Mouse (Mus musculus) stomach, embryonic 16.5 days (tissue): ENCODE measurements around the gene Gstm3. TPM values are rescaled to one million over a fixed set of nuclear protein-coding genes. Genes with fewer than 3 reads are reported as not detected.
A peak's percentile ranks its signal among the peaks of the same experiment; 100 is the strongest.
"Not testable (repeated sequence)": the region's sequence is repeated elsewhere in the genome, so short reads cannot be mapped to it uniquely, and the experiment has no call there.

Experiments
- ATAC-seq: fragments of 200-750 bp; cut with Nextera tagmentation; 2 replicates; pipeline ENCODE4 v1.8.0; 2017; ENCODE audit warnings: moderate number of reproducible peaks, moderate TSS enrichment; ENCODE audit not compliant: insufficient read depth, low FRiP score
- H3K27ac ChIP-seq: fragments of 300-500 bp; sonication (generic); 2 replicates; pipeline ENCODE4 v1.5.1; 2014; ENCODE audit warnings: low read length
- H3K27me3 ChIP-seq: fragments of 300-500 bp; sonication (generic); 2 replicates; pipeline ENCODE4 v1.6.1; 2014; ENCODE audit warnings: low read length, control low read depth, mixed read lengths; ENCODE audit not compliant: control insufficient read depth, insufficient read depth
- H3K36me3 ChIP-seq: fragments of 300-500 bp; sonication (generic); 2 replicates; pipeline ENCODE4 v1.6.1; 2014; ENCODE audit warnings: low read length; ENCODE audit not compliant: control insufficient read depth, insufficient read depth
- H3K4me1 ChIP-seq: fragments of 300-500 bp; sonication (generic); 2 replicates; pipeline ENCODE4 v1.6.1; 2014; ENCODE audit warnings: low read length, control low read depth, mixed read lengths; ENCODE audit not compliant: control insufficient read depth, insufficient read depth
- H3K4me2 ChIP-seq: fragments of 300-500 bp; sonication (generic); 2 replicates; pipeline ENCODE4 v1.6.1; 2014; ENCODE audit warnings: low read depth, low read length, mixed read lengths
- H3K4me3 ChIP-seq: fragments of 300-500 bp; sonication (generic); replicated peaks from 2 replicates; pipeline ENCODE4 v1.5.1; 2014; ENCODE audit warnings: mild to moderate bottlenecking, low read length
- H3K9ac ChIP-seq: fragments of 300-500 bp; sonication (generic); 2 replicates; pipeline ENCODE4 v1.6.1; 2014; ENCODE audit warnings: low read length
- H3K9me3 ChIP-seq: fragments of 300-500 bp; sonication (generic); replicated peaks from 2 replicates; pipeline ENCODE4 v1.6.1; 2016; ENCODE audit warnings: low read length, control low read depth; ENCODE audit not compliant: control insufficient read depth
- WGBS: fragments of 180-500 bp; shearing (Covaris S2); extraction: QIAGEN DNeasy Blood & Tissue Kit; methylation state at CpG from one replicate; pipeline ENCODE4 v1.1.7; 2014; 5-methylcytosine and 5-hydroxymethylcytosine counted together
- polyA plus RNA-seq: library from polyadenylated mRNA; unstranded; fragments of >200 nt; fragmentation: Nextera tagmentation; extraction: Ambion mirVana; gene quantifications from 2 replicates; pipeline ENCODE4 v1.2.1, GENCODE M21; 2015

Gene Gstm3
- polyA plus RNA-seq, 1 experiment from 2014 or later, result 63.5 TPM

DNA sequence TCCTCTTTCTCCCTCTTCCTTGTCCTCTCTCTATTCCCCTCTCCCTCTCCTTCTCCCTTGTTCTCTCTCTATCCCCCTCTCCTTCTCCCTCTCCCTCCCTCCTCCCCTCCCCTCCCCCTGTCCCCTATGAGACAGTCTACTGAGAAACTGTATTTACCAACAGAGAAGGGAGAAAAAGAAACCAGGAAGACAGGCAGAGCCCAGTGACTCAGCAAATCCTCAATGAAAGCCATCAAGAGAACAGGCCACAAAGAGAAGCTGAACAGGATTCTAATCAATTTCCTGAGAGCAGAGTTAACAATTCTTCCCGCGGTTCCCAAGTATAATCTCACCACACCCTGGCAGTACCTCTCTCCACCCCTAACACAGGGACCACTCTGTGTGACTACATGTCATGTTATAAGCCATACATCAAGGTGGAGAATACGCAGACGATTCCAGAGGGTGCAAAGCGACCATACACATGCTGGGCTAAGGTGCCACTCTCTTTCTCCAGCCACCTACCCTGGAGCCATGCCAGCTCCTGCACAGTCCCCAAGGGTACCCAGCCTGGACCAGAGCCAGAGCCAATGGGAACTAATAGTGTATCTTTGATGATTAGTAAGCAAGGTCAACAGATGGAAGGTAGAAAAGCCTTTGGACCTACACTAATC is 4.3 kb downstream of the Gstm3 start:
- 38% methylated on average over 5 of the region's 5 CpGs for WGBS
- ATAC-seq, result peak; percentile 70

DNA sequence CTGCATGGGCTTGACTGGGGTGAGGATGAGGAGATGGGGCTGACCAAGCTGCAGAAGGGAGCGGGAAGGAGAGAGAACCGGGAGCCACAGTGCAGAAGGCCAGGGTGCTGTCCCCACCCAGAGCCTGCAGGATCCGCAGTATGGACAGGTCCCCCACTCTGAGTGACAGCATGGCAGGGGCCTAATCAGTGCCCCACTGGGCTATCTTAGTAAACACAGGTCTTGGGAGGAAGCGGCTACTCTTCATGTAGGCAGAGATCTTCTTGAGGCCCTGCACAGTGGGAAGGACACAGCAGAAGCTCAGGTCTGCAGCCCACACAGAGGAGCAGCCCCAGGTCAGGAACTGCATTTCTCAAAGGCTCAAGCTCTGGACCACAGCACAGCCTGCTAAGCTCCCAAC is 5.1 kb downstream of the Gstm3 start:
- ATAC-seq, result no peak
- peak overlapping the region; percentile 85 for H3K27ac ChIP-seq
- WGBS, result 77% methylated on average over 4 of the region's 4 CpGs
- no peaks in the 10 kb centered on the region for H3K27me3 ChIP-seq
- no peak overlapping the region for H3K4me3 ChIP-seq
- no peaks in the 10 kb centered on the region; the same call in 1 of the 2 replicates for H3K4me1 ChIP-seq
- no peaks in the 10 kb centered on the region for H3K36me3 ChIP-seq
- no peaks in the 10 kb centered on the region for H3K9me3 ChIP-seq
- H3K4me2 ChIP-seq, result no peak overlapping the region
- H3K9ac ChIP-seq, result no peak overlapping the region

More for the DNA sequence above, 4.3 kb downstream of the Gstm3 start:
- Histone ChIP-seq H3K27ac (peak overlapping the region; percentile 85), H3K4me1 (no peaks in the 10 kb centered on the region; the same call in 1 of the 2 replicates), H3K4me3 (no peak overlapping the region), H3K4me2 (no peak overlapping the region), H3K9ac (no peak overlapping the region), H3K27me3 (no peaks in the 10 kb centered on the region), H3K36me3 (no peaks in the 10 kb centered on the region), H3K9me3 (no peaks in the 10 kb centered on the region)

DNA sequence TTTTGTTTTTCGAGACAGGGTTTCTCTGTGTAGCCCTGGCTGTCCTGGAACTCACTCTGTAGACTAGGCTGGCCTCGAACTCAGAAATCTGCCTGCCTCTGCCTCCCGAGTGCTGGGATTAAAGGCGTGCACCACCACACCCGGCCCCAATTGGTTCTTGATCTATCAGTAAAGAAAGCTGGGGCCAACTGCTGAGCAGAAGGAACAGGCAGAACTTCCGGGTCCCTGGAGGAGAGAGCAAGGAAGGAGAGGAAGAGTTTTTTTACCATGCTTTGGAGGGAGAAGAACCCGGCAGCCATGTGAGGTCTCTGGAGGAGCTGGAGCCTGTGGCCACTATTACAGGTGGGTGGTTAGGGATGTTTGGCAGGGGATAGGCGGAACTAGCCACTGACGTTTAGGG is 13.8 kb downstream of the Gstm3 start:
- not testable (repeated sequence) for H3K4me1 ChIP-seq, H3K9ac ChIP-seq, H3K9me3 ChIP-seq, H3K36me3 ChIP-seq, H3K4me2 ChIP-seq, H3K4me3 ChIP-seq, ATAC-seq, H3K27ac ChIP-seq, H3K27me3 ChIP-seq
- 81% methylated on average over 9 of the region's 9 CpGs for WGBS

DNA sequence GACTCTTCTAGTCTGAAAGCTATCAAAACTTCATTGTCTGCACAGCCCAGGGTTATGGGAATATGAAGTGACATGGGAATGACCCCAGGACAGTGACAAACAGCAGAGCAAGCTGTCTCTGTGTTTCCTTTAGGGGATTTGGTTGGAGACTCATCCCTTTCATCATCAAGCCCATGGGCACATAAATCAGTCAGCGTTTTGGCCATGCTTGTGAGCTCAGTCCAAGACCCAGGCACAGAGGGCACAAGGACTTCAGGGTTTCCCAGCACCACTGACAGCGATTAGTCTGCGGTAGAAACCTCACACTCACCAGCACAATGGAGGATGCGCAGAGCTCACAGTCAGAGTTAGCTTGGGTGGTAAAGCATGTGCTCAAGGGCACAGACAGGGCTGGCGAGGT is 15.2 kb downstream of the Gstm3 start:
- no peak overlapping the region for H3K27ac ChIP-seq
- H3K36me3 ChIP-seq, result no peaks in the 10 kb centered on the region
- H3K4me1 ChIP-seq, result no peaks in the 10 kb centered on the region
- no peaks in the 10 kb centered on the region for H3K9me3 ChIP-seq
- H3K4me2 ChIP-seq, result no peak overlapping the region
- WGBS, result 75% methylated on average over 5 of the region's 5 CpGs
- no peaks in the 10 kb centered on the region for H3K27me3 ChIP-seq
- H3K4me3 ChIP-seq, result no peak overlapping the region
- no peak for ATAC-seq
- H3K9ac ChIP-seq, result no peak overlapping the region

DNA sequence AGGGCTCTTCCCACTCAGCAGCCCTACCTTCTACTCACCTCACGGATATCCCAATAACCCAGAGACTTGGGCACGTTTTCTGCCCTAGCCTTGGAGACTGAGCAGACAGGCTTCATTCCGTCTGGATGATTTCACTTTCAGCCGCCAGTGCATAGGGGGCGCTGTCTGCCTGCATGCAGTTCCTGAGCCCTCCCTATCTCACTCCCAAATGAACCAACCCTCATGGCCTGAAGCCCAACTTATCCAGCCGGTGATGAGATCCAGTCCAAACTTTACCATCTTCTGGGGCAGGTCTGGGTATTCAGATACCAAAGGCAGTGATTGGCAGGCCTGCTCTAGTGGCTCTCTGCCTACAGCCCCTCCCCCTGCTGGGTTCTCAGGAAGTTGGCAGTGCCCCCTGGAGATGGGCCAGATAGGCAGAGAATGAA is 15.7 kb downstream of the Gstm3 start:
- Histone ChIP-seq H3K4me3 (no peak overlapping the region), H3K36me3 (no peaks in the 10 kb centered on the region), H3K27me3 (no peaks in the 10 kb centered on the region), H3K27ac (no peak overlapping the region), H3K9me3 (no peaks in the 10 kb centered on the region), H3K4me1 (no peaks in the 10 kb centered on the region), H3K9ac (no peak overlapping the region), H3K4me2 (no peak overlapping the region)
- ATAC-seq, result peak; percentile 75; the same call in 1 of the 2 replicates
- 20% methylated on average over 6 of the region's 6 CpGs for WGBS

DNA sequence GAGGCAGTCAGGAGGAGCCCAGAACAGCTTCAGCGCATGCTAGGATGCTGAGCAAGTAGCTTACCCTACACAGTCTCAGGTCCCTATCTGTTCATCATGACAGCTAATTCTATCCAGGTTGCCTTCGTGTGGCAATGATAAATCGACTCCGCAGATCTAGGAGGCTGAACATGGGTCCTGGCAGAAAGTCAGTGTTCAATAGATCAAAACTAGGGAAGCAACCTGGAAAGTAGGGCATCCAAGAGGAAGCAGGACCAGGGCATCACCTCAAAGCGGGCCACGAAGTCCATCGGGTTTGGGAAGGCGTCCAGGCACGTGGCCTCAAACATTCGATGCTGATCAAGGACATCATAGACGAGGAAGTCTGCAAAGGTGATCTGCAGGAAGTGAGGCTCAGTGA is 18.6 kb downstream of the Gstm3 start:
- Histone ChIP-seq H3K9ac (no peak overlapping the region), H3K36me3 (no peaks in the 10 kb centered on the region)
- WGBS, result 83% methylated on average over 11 of the region's 11 CpGs

DNA sequence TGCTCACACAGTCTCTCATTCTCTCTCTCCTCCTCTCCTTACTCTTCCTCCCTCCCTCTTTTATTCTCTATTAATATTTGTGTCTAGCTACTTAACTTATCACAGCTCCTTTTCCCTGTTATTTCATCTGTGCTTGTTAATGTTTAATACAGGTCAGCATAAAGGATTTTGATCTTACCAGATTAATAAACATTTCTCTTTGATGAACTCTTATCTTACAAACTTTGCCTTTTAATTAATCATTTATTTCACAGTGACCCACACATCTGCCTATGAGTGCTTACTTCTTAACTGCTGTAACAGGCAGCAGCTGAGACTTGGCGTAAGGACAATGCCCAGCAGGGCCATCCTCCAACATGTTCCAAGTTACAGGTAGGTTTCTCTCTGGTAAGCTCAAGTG is 19.6 kb downstream of the Gstm3 start:
- H3K9ac ChIP-seq, H3K4me1 ChIP-seq, H3K4me3 ChIP-seq, H3K27ac ChIP-seq, H3K9me3 ChIP-seq, H3K27me3 ChIP-seq, ATAC-seq, H3K36me3 ChIP-seq, H3K4me2 ChIP-seq: not testable (repeated sequence)
- 83% methylated on average over 1 of the region's 1 CpGs for WGBS

More for the DNA sequence above, 18.6 kb downstream of the Gstm3 start:
- Histone ChIP-seq H3K4me3 (no peak overlapping the region), H3K4me1 (no peaks in the 10 kb centered on the region), H3K27ac (no peak overlapping the region), H3K9me3 (no peaks in the 10 kb centered on the region), H3K4me2 (no peak overlapping the region), H3K27me3 (no peaks in the 10 kb centered on the region)
- no peak for ATAC-seq

DNA sequence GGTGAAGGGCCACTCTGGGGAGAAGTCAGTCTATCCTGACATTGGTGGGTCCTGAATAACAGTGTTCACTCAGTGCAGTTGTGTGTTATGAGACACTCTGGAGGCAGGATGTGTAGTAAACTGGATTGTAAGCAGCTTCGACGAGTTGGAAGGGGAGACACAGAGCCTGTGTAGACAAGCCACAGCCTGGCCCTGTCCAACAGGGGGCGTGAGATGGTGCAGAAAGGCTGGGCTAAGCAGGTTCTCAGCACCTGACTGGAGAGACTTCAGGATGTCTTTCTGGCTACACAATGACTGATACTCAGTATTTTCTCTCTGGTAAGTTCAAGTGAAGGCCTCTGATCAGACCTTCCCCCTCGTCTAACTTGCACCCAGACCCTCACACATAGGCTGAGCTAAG is 23.4 kb downstream of the Gstm3 start:
- Histone ChIP-seq H3K9ac (no peak overlapping the region), H3K4me3 (no peak overlapping the region), H3K27ac (no peak overlapping the region), H3K9me3 (no peaks in the 10 kb centered on the region), H3K4me1 (peaks cover 5% of the 10 kb centered on the region; the same call in 1 of the 2 replicates), H3K4me2 (no peak overlapping the region), H3K27me3 (no peaks in the 10 kb centered on the region), H3K36me3 (no peaks in the 10 kb centered on the region)
- ATAC-seq, result no peak
- 61% methylated on average over 4 of the region's 4 CpGs for WGBS

DNA sequence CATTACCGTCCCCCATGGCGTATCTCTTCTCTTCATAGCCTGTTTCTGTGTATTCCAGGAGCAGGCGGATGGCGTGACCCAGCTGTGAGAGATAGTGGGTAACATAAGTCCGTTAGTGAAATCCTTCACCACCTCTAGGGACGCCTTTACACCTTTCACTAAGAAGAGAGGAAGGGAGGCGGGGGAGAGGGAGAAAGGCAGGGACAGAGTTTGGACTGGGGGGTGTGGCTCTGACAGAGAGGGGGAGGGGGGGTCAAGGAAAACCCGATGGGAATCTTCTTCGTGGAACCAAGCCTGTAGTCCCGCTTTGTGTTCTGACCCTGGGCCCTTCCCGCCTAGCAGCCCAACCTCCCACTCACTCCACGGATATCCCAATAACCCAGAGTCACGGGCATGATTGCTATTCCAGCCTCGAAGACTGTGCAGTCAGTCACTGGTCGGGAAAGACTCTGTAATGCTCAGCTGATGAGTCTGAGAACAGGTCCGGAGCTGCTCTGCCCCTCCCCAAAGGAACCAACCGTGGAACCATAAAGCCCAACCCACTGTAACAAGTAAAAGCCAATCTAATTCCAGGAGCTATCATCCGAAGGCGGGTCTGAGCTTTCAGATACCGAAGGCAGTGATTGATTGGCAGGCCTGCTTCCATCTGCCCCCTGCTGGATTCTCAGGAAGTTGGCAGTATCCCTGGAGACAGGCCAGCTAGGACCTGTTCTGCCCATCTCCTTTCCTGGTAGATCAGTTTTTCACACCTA is 25.7 kb downstream of the Gstm3 start, which contains the start of gene Gstm6:
Gstm6 (minus strand) TSS at position 511 of the 752 bp plus-strand sequence.
- Histone ChIP-seq H3K27ac (no peak within 1 kb of the TSS), H3K4me2 (peak within 1 kb of the TSS; percentile 45), H3K36me3 (no peaks in the 10 kb centered on the region), H3K4me1 (peaks cover 5% of the 10 kb centered on the region; the same call in 1 of the 2 replicates), H3K9ac (peak within 1 kb of the TSS; percentile 41; the same call in 1 of the 2 replicates), H3K9me3 (no peaks in the 10 kb centered on the region), H3K27me3 (no peaks in the 10 kb centered on the region), H3K4me3 (0 out of 2 replicates have a peak within 1 kb of the TSS, but pooled peaks have one; percentile 7)
- ATAC-seq, result peak; percentile 73; the same call in 1 of the 2 replicates
- 20% methylated on average over 20 of the region's 20 CpGs for WGBS
